Mouse (Mus musculus): ENCODE results near the gene Arhgap36.

The Arhgap36 gene

DNA sequence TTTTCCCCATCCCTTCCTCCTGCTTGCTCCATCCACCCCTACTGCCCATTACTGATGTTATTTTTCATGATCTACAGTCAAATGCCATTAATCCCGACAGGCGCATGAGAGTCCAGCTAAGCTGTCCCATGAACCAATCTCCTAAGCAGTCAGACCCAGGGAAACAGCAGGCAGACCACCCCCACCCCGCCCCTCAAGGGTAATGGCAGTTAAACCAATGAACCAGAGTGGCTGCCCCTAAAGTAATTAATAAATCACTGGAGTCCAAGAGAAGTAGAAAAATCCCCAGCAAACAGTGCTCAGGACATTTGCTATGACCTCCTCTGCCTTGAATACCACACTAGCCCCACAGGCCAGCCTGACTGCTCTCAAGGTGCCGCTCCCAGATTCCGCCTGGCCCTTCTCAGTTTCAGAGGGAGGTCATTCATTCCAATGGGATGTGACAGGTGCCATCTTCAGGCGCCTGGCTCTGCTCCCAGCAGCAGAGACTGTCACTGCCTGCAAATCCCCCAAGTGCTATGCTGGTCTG lies at the start of gene Arhgap36:
Gene Arhgap36 (plus strand): TSS at position 504 of the 529 bp plus-strand sequence.
- no peak for DNase-seq (ENCODE audit: low spot score)

DNA sequence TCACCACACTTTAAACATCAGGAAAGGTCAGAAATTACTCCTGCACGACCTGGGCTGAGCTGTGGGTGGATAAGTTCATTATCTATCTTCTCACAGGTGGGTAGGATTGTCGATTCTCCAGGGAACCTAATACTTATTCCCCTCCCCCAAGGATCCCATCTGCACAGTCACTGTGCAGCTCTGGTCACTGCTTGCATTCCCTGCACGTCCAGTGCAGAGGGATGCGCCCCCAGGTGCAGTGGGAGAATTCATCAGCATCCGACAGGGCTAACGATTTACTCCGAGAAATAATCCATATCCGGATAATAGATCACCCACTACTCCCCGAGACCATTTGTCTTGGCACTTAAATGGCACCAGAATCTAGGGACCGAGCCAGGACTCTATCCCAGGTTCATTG lies 6.0 kb upstream of the Arhgap36 start:
- DNase-seq (ENCODE audit: low spot score): no peak

DNA sequence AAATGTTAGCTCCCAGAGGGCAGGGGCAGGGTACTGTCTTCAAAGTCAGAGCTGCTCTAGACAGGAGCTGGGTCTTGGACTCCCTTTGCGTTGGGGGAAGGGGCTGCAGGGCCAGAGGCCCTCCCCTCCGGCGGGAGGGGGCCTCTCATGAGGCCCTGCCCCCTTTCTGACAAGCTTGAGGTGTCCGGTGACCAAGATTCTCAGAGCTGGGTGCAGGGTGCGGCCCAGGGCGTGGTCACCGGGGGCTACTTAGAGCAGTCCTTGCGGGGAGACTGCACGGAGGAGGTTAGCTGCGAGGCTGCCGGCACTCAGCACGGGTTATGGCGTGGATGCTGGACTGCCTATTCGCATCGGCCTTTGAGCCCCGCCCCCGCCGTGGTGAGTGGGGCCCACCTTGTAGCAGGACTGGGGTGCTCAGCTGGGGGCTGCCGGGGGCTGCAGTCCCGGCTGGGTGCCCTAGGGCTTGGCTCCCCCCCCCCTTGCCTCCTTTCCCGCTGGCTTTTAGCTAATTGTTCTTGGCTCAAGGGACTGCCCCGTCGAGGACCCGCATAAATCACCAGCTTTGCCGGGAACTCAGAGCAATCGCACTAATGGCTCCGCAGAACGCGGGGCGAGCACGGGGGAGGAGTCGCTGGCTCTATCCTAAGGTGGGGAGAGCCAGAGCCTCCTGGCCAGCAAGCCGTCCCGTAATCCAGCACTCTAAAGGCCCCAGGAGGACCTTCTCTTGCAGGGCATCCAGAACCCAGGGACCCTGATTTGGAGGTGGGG lies 6.7 kb downstream of the Arhgap36 start:
- DNase-seq (ENCODE audit: low spot score): no peak

DNA sequence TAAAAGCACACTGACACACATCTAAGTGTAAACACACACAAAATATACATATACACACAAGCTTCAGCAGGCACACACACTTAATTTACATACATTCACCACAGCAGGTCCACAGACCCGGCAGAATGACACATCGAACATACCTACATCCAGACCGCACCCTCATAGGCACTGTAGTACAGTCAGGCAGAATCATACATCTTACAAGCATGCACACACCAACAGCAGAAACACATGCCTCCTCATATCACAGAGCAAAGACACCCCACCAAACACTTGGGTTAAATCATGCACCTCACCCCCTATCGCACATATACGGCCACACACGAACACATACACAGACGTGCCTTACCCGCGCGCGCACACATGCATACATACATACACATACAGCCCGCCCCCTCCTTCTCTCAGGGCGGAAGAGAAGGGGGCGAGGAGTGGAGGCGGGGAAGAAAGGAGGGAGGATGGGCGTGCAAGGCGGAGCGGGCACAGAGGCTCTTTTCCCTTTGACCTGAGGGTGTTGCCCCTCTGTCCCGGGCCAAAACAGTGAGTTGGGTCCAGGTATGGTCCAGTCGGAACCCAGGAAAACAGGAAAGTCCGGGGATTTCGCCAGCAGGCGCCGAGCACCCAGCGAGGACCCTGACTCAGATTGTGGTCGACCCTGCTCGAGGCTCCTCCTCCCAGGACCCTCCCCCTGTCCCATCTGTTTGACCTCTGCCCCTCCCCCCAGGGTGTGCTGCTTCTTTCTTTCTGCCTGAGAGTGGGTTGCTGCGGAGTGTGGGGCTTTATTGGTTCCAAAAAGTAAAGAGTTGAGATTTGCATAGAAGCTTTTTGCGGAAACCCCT lies 16.4 kb downstream of the Arhgap36 start:
- DNase-seq (ENCODE audit: low spot score): no peak

DNA sequence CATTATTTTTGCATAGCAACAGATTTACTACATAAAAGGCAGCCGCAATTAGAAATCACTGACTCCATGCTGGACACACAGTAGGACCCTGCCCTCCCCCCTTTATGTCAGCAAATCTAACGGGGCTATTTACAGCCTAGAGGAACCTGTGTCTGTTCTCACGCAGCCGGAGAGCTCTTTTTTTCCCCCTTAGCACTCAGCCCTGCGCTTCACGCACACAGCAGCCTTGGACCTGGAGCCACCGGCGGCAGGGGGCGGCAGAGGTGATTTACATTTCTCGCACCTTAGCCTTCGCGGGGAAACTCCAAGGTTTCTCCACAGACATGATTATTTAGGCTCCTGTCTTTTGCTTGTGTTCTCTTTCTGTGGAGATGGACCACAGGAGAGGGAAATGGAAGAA lies 17.1 kb downstream of the Arhgap36 start:
- DNase-seq (ENCODE audit: low spot score): no peak

DNA sequence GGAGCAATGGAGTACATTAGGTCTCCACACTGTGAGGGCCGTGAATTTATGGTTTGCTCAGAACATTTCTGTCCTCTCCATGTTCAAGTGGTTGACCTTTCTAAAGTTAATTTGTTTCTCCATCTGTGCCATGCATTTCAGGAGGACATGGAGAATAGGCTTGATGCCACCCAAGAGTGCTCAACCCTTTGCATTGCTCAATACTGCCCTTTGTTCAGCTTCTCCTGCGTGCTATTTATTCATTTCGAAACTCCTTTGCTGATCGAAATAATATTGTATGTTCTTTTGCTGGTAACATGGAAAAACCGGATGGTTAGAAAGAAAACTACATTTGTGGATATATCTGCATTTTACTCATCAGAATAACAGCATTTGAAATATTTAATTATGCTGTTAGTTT lies 25.4 kb downstream of the Arhgap36 start:
- DNase-seq (ENCODE audit: low spot score): no peak

DNA sequence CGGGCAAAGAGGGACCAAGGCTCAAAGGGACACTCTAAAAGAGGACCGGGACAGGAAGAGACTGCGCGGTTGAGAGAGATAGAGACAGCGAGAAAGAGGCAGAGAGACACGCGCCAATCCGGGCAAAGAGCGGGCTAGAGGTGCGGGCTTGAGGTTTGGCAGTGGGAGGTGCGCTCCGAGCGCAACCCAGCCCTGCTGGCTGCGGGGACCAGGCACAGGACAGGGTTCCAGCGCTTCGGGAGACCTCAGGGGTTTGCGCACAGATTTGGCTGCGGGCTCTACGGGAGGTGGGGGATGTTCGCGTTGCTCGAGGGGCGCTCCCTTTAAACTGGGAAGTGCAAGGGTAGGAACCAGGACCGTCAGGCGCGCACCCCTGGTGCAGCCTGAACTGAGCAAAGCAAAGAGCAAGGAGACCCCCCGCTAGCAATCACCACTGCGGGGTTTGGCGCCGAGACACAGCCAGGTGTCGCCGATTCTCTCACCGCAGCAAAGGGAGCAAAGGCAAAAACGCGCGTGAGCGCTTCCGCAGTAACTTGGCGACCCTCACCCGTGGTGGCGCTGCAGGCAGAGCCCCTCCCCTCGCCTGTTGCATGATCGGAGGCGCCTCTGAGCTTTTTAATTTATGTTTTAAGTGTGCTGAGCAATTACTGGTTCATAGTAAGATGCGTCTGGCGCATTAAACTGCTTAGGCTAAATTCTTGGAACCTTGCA lies 30.1 kb downstream of the Arhgap36 start:
- DNase-seq (ENCODE audit: low spot score): no peak
